Mouse (Mus musculus) heart, embryonic 12.5 days (tissue): ENCODE results near the gene Thumpd2. TPM values are rescaled to one million over a fixed set of nuclear protein-coding genes. Genes with fewer than 3 reads are reported as not detected.

ENCODE experiments used
- ATAC-seq: fragments of 200-750 bp; cut with Nextera tagmentation; 2 replicates; pipeline ENCODE4 v1.8.0; 2017; ENCODE audit warnings: moderate TSS enrichment, moderate library complexity; ENCODE audit not compliant: insufficient number of reproducible peaks, low FRiP score
- H3K27ac ChIP-seq: fragments of 300-500 bp; sonication (generic); 2 replicates; pipeline ENCODE4 v1.5.1; 2016; ENCODE audit warnings: mild to moderate bottlenecking, moderate library complexity; ENCODE audit not compliant: poor library complexity, severe bottlenecking
- H3K27me3 ChIP-seq: fragments of 300-500 bp; sonication (generic); replicated peaks from 2 replicates; pipeline ENCODE4 v1.6.1; 2016; ENCODE audit warnings: mild to moderate bottlenecking, moderate library complexity
- H3K36me3 ChIP-seq: fragments of 300-500 bp; sonication (generic); 2 replicates; pipeline ENCODE4 v1.6.1; 2016; ENCODE audit warnings: mild to moderate bottlenecking, moderate library complexity
- H3K4me1 ChIP-seq: fragments of 300-500 bp; sonication (generic); replicated peaks from 2 replicates; pipeline ENCODE4 v1.6.1; 2016; ENCODE audit warnings: mild to moderate bottlenecking
- H3K4me2 ChIP-seq: fragments of 300-500 bp; sonication (generic); 2 replicates; pipeline ENCODE4 v1.6.1; 2016; ENCODE audit warnings: mild to moderate bottlenecking, moderate library complexity
- H3K4me3 ChIP-seq: fragments of 300-500 bp; sonication (generic); 2 replicates; pipeline ENCODE4 v1.5.1; 2016; ENCODE audit warnings: mild to moderate bottlenecking
- H3K9ac ChIP-seq: fragments of 300-500 bp; sonication (generic); 2 replicates; pipeline ENCODE4 v1.6.1; 2016; ENCODE audit warnings: mild to moderate bottlenecking, moderate library complexity
- H3K9me3 ChIP-seq: fragments of 300-500 bp; sonication (generic); replicated peaks from 2 replicates; pipeline ENCODE4 v1.6.1; 2016; ENCODE audit warnings: mild to moderate bottlenecking, moderate library complexity
- WGBS: fragments of 180-500 bp; shearing (Covaris S2); methylation state at CpG from one replicate; pipeline ENCODE4 v1.1.7; 2016; 5-methylcytosine and 5-hydroxymethylcytosine counted together
- polyA plus RNA-seq: library from polyadenylated mRNA; unstranded; fragments of >200 nt; fragmentation: Nextera tagmentation; extraction: Ambion mirVana; gene quantifications from 2 replicates; pipeline ENCODE4 v1.2.1, GENCODE M21; 2016

Gene Thumpd2
- polyA plus RNA-seq, 1 experiment from 2014 or later: 11.6 TPM

DNA sequence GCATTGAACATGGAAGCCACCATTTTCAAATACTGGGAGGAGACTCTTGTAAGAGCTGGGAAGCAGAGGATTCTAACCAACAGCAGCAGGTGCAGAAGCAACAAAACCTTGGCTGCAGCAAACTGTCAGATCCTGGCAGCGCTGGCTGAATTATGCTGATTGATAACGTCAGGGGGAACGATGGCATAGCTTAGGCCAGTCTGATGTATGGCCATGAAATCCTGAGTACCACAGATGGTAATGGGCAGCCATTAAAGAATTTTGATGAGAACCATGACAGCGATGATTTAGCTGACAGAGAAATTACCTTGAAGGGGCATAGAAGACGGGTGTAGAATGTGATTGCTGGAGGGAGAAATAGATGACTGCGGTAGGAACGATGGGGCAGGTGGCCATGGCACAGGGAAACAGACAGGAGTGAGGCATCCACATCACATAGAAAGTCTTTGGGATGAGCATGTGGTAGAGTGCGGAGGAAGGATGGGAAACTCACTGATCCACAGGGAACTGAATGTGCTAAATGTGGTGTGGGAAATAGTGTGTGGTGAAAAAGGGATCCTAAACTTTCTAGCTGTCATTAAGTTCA is 8.0 kb downstream of the Thumpd2 start:
- Histone ChIP-seq H3K36me3 (peaks cover 42% of the 10 kb centered on the region), H3K4me1 (peaks cover under 1% of the 10 kb centered on the region; the same call in 1 of the 2 replicates), H3K9ac (no peak overlapping the region), H3K27ac (no peak overlapping the region), H3K9me3 (0 out of 2 replicates have a peak, but pooled peaks cover 7% of the 10 kb centered on the region), H3K27me3 (no peaks in the 10 kb centered on the region), H3K4me2 (no peak overlapping the region), H3K4me3 (no peak overlapping the region)
- 88% methylated on average over 8 of the region's 8 CpGs for WGBS
- no peak for ATAC-seq

DNA sequence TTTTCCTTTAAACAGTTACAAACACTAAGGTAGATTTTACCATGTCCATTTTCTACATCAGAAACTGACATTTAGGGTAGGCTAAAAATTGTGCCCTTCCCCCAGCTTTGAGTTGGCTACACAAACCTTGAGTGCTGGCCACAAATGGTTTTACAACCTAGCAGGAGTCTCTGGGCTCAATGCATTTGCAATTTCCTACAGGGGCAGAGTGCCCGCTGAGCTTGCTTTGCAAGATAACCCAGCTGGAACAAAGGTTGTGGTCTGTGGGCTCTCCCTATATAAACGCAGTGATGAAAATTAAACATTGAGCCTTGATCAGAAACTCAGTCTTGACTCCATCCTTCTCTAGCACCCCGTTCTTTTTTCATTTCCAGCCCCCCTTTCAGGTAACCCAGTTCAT is 8.8 kb downstream of the Thumpd2 start:
- ATAC-seq: no peak
- Histone ChIP-seq H3K9me3 (0 out of 2 replicates have a peak, but pooled peaks cover under 1% of the 10 kb centered on the region), H3K27ac (no peak overlapping the region), H3K9ac (no peak overlapping the region), H3K4me1 (no peaks in the 10 kb centered on the region), H3K4me3 (no peak overlapping the region), H3K36me3 (peaks cover 41% of the 10 kb centered on the region), H3K4me2 (no peak overlapping the region), H3K27me3 (no peaks in the 10 kb centered on the region)
- 65% methylated on average over 3 of the region's 3 CpGs for WGBS

DNA sequence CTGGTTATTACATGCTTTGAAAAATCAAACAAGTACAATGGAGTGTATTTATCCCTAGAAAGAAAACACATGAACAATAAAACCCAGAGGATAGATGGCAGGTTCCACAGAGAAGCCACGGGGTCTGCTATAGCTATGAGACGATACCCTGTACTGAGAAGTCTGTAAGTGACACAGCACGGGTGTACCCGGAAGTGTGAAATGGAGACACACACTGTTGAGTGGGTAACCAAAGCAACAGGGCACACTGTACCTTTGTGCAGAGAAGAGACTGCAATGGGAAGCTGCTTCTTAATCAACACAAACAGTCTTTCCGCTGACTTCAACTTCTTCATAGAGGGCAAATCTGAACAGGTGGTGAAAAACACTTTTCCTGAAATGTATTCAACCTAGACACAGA is 9.4 kb downstream of the Thumpd2 start:
- Histone ChIP-seq H3K4me2 (no peak overlapping the region), H3K36me3 (peaks cover 41% of the 10 kb centered on the region), H3K9me3 (no peaks in the 10 kb centered on the region), H3K27me3 (no peaks in the 10 kb centered on the region), H3K9ac (no peak overlapping the region), H3K4me1 (no peaks in the 10 kb centered on the region), H3K27ac (no peak overlapping the region), H3K4me3 (no peak overlapping the region)
- WGBS: 92% methylated on average over 5 of the region's 5 CpGs
- no peak for ATAC-seq

DNA sequence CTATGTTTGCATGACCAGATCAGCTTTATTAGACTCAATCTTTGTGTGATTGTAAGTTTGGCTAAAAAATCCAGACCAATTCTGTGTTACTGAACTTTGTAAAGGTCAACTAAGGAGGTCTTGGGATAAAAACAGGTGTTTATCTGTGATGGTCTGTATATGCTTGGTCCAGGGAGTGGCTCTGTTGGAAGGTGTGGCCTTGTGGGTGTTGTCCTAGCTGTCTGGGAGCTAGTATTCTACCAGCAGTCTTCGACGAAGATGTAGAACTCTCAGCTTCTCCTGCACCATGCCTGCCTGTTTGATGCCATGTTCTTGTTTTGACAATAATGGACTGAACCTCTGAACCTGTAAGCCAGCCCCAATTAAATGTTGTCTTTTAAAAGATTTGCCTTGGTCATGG is 11.6 kb downstream of the Thumpd2 start:
- 78% methylated on average over 2 of the region's 2 CpGs for WGBS
- Histone ChIP-seq H3K9ac (no peak overlapping the region), H3K9me3 (no peaks in the 10 kb centered on the region), H3K4me3 (no peak overlapping the region), H3K27me3 (no peaks in the 10 kb centered on the region), H3K36me3 (peaks cover 51% of the 10 kb centered on the region), H3K4me1 (0 out of 2 replicates have a peak, but pooled peaks cover 1% of the 10 kb centered on the region), H3K4me2 (no peak overlapping the region), H3K27ac (no peak overlapping the region)
- no peak for ATAC-seq

DNA sequence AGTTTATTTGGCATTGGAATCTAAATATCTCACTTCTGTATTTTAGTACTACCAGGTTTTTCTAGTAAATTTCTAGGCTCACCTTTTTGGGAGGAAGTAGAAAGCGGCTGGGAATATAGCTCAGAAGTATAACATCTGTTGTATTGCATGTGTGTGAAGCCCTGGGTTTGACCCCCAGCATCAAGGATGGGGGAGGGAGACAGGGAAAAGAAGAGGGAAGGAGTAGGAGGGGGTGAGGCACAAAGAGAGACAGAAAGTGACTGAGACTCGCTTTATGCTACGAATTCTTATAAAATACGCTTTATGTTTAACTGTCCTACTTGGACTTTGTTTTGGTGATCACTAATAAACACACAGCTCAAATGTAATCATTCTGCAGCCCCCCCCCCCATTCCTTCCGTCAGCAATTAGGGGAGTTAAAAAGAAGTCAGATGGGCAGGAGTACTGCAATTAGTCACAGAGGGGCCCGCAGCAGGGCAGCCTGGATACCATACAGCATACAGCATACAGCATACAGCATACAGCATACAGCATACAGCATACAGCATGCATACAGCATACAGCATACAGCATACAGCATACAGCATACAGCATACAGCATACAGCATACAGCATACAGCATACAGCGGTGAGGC is 16.8 kb downstream of the Thumpd2 start:
- H3K4me1 ChIP-seq: 0 out of 2 replicates have a peak, but pooled peaks cover 8% of the 10 kb centered on the region
- H3K4me2 ChIP-seq: no peak overlapping the region
- 91% methylated on average over 7 of the region's 7 CpGs for WGBS
- no peak for ATAC-seq
- no peaks in the 10 kb centered on the region for H3K27me3 ChIP-seq
- peaks cover 47% of the 10 kb centered on the region for H3K36me3 ChIP-seq
- no peaks in the 10 kb centered on the region for H3K9me3 ChIP-seq
- H3K9ac ChIP-seq: no peak overlapping the region
- no peak overlapping the region for H3K4me3 ChIP-seq
- H3K27ac ChIP-seq: no peak overlapping the region

DNA sequence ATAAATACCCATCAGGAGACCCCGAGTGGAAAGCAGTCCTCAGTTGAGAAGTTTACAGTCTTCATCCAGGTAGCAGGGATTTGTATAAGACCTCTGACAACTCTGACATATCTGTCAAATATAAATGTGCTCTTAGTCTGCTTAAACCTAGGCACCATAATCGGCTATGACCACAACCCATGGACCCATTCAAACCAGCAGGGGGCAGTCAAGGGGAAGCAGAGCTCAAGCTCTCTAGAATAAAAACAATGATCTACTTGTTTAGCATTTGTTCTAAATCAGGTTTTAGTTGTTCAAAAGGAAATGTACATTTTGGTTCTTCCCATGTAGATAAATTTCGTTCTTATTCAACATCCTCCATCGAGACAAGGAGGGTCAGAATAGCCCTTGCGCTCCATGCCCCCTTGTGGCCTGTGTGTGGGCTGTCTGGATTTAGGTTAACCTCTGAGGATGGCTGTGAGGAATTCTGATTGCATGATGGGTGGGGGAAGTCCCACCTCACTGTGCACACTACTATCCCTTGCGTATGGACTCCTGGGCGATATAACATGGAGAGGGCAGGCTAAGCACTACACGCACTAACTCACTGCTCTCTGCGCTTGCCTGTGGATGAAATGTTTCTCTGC is 19.2 kb downstream of the Thumpd2 start:
- Histone ChIP-seq H3K4me2 (no peak overlapping the region), H3K27me3 (no peaks in the 10 kb centered on the region), H3K9me3 (no peaks in the 10 kb centered on the region), H3K27ac (no peak overlapping the region), H3K9ac (no peak overlapping the region), H3K36me3 (peaks cover 37% of the 10 kb centered on the region), H3K4me3 (no peak overlapping the region), H3K4me1 (peaks cover 24% of the 10 kb centered on the region)
- ATAC-seq: no peak
- WGBS: 82% methylated on average over 9 of the region's 9 CpGs

DNA sequence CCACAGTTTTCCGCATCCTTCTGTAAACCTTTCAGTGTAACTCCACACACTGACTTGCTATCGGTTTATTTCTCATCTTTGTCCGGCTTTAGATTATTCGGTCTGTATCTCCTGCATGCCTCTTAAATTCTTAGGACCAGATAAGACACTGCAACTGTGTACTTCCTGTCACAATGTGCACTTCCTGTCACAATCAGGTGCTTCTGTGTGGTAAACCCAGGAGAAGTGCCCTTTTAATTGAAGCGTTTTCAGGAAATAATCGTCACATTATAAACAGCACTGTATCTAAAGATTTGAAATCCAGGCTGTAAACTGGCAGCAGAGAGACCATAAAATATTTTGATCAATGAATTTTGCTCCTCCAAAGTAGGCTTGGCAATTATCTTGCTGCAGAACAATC is 19.8 kb downstream of the Thumpd2 start:
- whole genome bisulfite sequencing: 80% methylated on average over 6 of the region's 6 CpGs
- H3K27ac ChIP-seq: no peak overlapping the region
- H3K4me1 ChIP-seq: peaks cover 24% of the 10 kb centered on the region
- no peak overlapping the region for H3K4me3 ChIP-seq
- H3K9me3 ChIP-seq: no peaks in the 10 kb centered on the region
- peaks cover 36% of the 10 kb centered on the region for H3K36me3 ChIP-seq
- ATAC-seq: no peak
- H3K4me2 ChIP-seq: no peak overlapping the region
- H3K9ac ChIP-seq: no peak overlapping the region
- no peaks in the 10 kb centered on the region for H3K27me3 ChIP-seq

DNA sequence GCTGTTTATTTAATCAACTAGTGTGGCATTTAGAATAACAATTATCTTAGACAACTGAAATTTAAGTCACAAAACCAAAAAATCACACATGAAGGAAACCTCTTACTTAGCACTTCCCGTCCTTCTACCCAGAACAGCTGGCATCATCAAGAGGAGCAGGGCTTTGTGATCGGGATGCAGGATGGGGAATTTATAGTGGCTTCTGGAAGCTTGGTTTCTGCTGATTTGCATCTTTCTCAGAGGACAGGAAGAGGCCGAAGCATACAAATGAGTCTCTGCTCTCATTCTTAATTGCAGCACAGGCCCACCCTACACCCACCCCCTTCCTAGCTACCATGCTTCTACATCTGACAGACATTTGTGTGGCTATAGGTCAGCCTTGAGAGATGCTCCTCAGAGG is 20.5 kb downstream of the Thumpd2 start:
- Histone ChIP-seq H3K27me3 (no peaks in the 10 kb centered on the region), H3K4me3 (no peak overlapping the region), H3K9ac (no peak overlapping the region), H3K27ac (no peak overlapping the region), H3K36me3 (peaks cover 39% of the 10 kb centered on the region), H3K9me3 (no peaks in the 10 kb centered on the region), H3K4me1 (peaks cover 24% of the 10 kb centered on the region), H3K4me2 (no peak overlapping the region)
- no peak for ATAC-seq
- 88% methylated on average over 3 of the region's 3 CpGs for WGBS

DNA sequence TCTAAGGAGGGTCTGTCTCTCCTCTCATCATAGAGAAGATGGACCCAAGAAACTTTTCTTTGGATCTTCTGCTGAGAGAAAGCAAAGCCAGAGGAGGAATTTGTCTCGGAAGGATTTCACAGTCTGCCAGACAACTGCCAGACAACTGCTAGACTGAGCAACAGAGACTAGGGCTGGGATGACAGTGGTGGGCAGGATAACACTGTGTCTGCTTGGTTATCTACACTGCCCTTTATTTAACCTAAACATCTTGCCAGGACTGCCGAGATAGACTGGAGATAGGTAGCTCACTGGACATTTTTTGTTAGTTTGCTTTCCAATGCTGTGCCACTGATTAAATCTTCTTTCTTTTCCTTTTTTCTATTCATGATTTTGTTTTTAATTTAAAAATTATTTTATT is 23.2 kb downstream of the Thumpd2 start:
- Histone ChIP-seq H3K4me2 (no peak overlapping the region), H3K27me3 (no peaks in the 10 kb centered on the region), H3K4me1 (peaks cover 21% of the 10 kb centered on the region), H3K9me3 (no peaks in the 10 kb centered on the region), H3K36me3 (peaks cover 50% of the 10 kb centered on the region), H3K4me3 (no peak overlapping the region), H3K9ac (no peak overlapping the region), H3K27ac (no peak overlapping the region)
- WGBS: 37% methylated on average over 2 of the region's 2 CpGs
- ATAC-seq: no peak

DNA sequence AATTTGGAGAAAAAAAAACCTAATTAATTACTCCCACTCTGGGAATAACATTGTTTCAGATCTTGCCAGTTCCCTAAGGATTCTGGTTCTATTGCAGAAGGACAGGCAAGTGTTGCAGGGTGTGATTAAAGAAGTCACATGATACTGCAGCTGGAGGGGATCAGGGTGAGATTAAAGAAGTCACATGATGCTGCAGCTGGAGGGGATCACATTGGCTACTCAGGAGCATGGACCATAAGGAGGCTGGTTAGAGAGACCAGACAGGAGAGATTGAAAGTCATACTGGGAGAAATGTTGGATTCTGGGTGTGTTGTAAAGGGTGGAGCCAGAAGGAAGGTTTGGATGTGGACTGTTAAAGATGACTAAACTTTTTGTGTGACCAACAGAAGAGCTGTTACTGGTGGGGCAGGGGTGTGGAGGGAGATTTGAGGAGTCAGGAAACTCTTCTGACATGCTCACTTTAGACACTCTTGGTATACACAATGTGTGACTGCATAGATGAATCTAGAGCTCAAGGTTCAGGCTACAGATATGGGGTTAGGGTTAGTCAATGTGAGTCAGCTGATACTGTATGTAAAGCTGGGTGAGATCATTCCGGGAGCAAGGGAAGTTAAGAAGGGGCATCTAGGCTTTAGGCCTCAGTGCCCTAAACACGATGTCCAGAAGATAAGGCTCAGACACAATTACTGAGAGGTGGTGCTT is 26.0 kb downstream of the Thumpd2 start:
- 64% methylated on average over 2 of the region's 2 CpGs for WGBS

DNA sequence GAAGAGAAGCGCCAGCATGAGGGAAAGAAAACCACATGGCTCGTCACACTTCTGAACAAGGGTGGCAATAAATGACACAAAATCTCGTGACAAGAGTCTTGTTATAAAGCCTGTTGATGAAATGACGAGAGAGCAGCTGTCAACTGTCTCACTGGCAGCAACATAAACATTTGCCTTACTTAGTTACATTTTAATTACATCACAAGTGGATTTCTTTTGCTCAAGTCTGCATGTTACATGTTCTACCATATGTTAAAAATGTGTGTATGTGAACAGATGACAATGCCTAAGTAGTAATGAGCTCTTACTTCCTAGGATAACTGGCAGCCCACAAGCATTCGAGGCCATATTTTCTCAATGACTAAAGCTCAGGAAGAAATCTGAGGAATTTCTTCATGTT is 29.5 kb downstream of the Thumpd2 start:
- peaks cover 4% of the 10 kb centered on the region; the same call in 1 of the 2 replicates for H3K4me1 ChIP-seq
- H3K27me3 ChIP-seq: no peaks in the 10 kb centered on the region
- no peak overlapping the region for H3K4me2 ChIP-seq
- no peaks in the 10 kb centered on the region for H3K9me3 ChIP-seq
- H3K9ac ChIP-seq: no peak overlapping the region
- no peak overlapping the region for H3K4me3 ChIP-seq
- H3K36me3 ChIP-seq: peaks cover 74% of the 10 kb centered on the region
- no peak overlapping the region for H3K27ac ChIP-seq
- 82% methylated on average over 5 of the region's 5 CpGs for WGBS
- no peak for ATAC-seq

More for the DNA sequence above, 26.0 kb downstream of the Thumpd2 start:
- Histone ChIP-seq H3K9me3 (no peaks in the 10 kb centered on the region), H3K4me3 (no peak overlapping the region), H3K4me2 (no peak overlapping the region), H3K27ac (no peak overlapping the region), H3K36me3 (peaks cover 68% of the 10 kb centered on the region), H3K27me3 (no peaks in the 10 kb centered on the region), H3K4me1 (peaks cover 18% of the 10 kb centered on the region), H3K9ac (no peak overlapping the region)
- no peak for ATAC-seq
